Mouse (Mus musculus): ENCODE results near the gene Phykpl.

DNA sequence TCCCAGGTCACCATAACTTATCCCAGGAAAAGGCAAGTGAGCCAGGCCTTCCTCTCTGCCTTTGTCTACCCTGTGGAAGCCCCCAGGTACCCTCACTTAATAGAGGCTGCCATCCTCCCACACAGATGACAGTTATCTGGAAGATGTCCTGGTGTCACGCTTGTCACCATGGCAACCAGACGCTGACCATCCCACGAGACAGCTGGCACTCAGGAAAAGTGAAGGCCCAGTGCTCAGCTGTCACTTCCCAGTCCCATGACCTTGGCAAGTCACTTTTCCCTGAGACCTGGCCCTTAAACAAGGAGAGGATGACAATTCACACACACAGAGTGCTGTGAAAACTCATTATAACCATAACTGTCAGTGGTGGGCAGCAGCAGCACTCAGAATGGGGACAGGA lies 32.5 kb upstream of the Phykpl start:
- TF ChIP-seq CTCF (conservative IDR thresholded peaks at IDR 0.05; ENCODE audit: low read length) (no peak), NANOG (IDR thresholded peaks at IDR 0.05; ENCODE audit: borderline replicate concordance, low read length) (no peak)
